Mouse (Mus musculus) gastrocnemius, postnatal 36 days (tissue): Measurements from ENCODE around the gene Ncor2. TPM values are rescaled to one million over a fixed set of nuclear protein-coding genes. Genes with fewer than 3 reads are reported as not detected.
A peak's percentile ranks its signal among the peaks of the same experiment; 100 is the strongest.

ENCODE experiments used
- DNase-seq, 2 experiments: peaks; one replicate each; pipeline ENCODE4 v3.0.0; 2022
- intact Hi-C: fragments of 180-260 bp; cut with DNase I; formaldehyde crosslinking; loops from one replicate; pipeline ENCODE4 v1.15.1; 2025
- total RNA-seq, 2 experiments: library from RNA; stranded (reverse); gene quantifications; 2 replicates each; pipeline ENCODE4 v1.2.3; 2021

Gene Ncor2
- total RNA-seq, 2 experiments from 2014 or later, result 102 to 112 TPM

- intact Hi-C loops, result loop anchor here (5.0 kb wide), 3 partner anchors 33 to 68 kb away; no protein-coding TSS in a partner anchor
- no peak for DNase-seq
Measured at GRCm38 (mm10) chr5:125174726-125175672, 4.0 kb downstream of the Ncor2 start.

- intact Hi-C loops, result no loop called here
- DNase-seq, result no peak
Measured at GRCm38 (mm10) chr5:125173868-125174267, 5.2 kb downstream of the Ncor2 start.

- no peak for DNase-seq
- intact Hi-C loops, result no loop called here
Measured at GRCm38 (mm10) chr5:125172831-125173615, 6.0 kb downstream of the Ncor2 start.

GRCm38 (mm10) chr5:125171259-125171658, 7.8 kb downstream of the Ncor2 start:
- DNase-seq, result no peak
- intact Hi-C loops, result no loop called here

- DNase-seq, result no peak
- intact Hi-C loops, result no loop called here
Measured at GRCm38 (mm10) chr5:125170107-125170842, 8.7 kb downstream of the Ncor2 start.

- intact Hi-C loops, result no loop called here
- DNase-seq, result no peak
Measured at GRCm38 (mm10) chr5:125168101-125168500, 10.9 kb downstream of the Ncor2 start.

GRCm38 (mm10) chr5:125167524-125167923, 11.5 kb downstream of the Ncor2 start:
- intact Hi-C loops, result no loop called here
- no peak for DNase-seq

GRCm38 (mm10) chr5:125165993-125166392, 13.0 kb downstream of the Ncor2 start:
- intact Hi-C loops, result no loop called here
- DNase-seq, result no peak

- intact Hi-C loops, result no loop called here
- peak; percentile 68 to 74 for DNase-seq
Measured at GRCm38 (mm10) chr5:125164465-125165167, 14.4 kb downstream of the Ncor2 start.

GRCm38 (mm10) chr5:125163441-125164050, 15.5 kb downstream of the Ncor2 start:
- DNase-seq, result no peak
- intact Hi-C loops, result no loop called here

GRCm38 (mm10) chr5:125162461-125162860, 16.6 kb downstream of the Ncor2 start:
- intact Hi-C loops, result no loop called here
- DNase-seq, result no peak

- no peak for DNase-seq
- intact Hi-C loops, result no loop called here
Measured at GRCm38 (mm10) chr5:125159804-125160405, 19.1 kb downstream of the Ncor2 start.

- intact Hi-C loops, result no loop called here
- DNase-seq, result peak; percentile 83 to 86
Measured at GRCm38 (mm10) chr5:125159293-125159692, 19.7 kb downstream of the Ncor2 start.

- DNase-seq, result peak; percentile 59 to 63
- intact Hi-C loops, result no loop called here
Measured at GRCm38 (mm10) chr5:125158232-125158961, 20.6 kb downstream of the Ncor2 start.

- intact Hi-C loops, result no loop called here
- DNase-seq, result no peak
Measured at GRCm38 (mm10) chr5:125157375-125158033, 21.5 kb downstream of the Ncor2 start.

GRCm38 (mm10) chr5:125156418-125157205, 22.4 kb downstream of the Ncor2 start:
- intact Hi-C loops, result no loop called here
- no peak for DNase-seq

- intact Hi-C loops, result no loop called here
- DNase-seq, result no peak
Measured at GRCm38 (mm10) chr5:125155451-125155850, 23.6 kb downstream of the Ncor2 start.
